ENCODE assay signal across 12 mouse cellular contexts in the genomic region with DNA sequence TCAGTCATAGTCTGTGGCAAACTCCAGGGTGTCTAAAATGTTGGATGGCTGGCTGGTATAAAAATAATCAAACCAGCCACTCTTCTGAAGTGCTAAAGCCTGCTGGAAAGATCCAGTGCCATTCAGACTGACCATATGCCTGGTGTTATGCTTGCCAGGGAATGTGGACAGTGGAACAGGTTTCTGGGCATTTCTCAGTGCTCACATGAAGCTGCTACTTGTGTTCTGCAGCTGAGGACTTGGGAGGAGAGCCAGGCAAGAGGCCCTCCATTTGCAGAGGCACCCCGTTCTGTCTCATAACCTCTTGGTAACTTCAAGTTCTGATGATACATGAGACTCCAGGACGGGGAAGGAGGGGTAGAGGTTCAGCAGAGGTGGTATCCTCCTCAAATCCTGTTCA.
DNase-seq lines count a peak whose midpoint lies in the region; ATAC-seq lines count a peak whose summit lies in the region.
"Had no signal": no experiment of that assay in that cellular context is flagged by ENCODE, and none has a peak within 500 bp of the region (broad histone marks: within the 10 kb centered on the region; RNA-seq: fewer than 3 reads in every experiment).

No protein-coding gene starts in this region.

- no peak overlapping the region for H3K4me2 ChIP-seq in forebrain, embryonic 14.5 days (ENCODE audit: low read length)
- no peak overlapping the region for H3K4me2 ChIP-seq in forebrain, embryonic 12.5 days

- no peak overlapping the region for H3K4me3 ChIP-seq in forebrain, embryonic 14.5 days (ENCODE audit: low read depth, low read length)
- H3K4me3 ChIP-seq in forebrain, embryonic 12.5 days (replicated peaks): no peak overlapping the region
- H3K4me3 ChIP-seq: limb, embryonic 10.5 days had no signal

- DNase-seq in forebrain, embryonic 14.5 days (ENCODE audit: low spot score): peak; percentile 22
- DNase-seq in left cerebral cortex, postnatal 14 days (ENCODE audit: low spot score in 2 of 2): peak; percentile 11 to 31
- no peak for DNase-seq in left cerebral cortex, adult 11 months (ENCODE audit: low spot score)
- peak; percentile 31 to 33 for DNase-seq in heart, adult 9 months (ENCODE audit: low spot score in 2 of 2)
- peak; percentile 10 for DNase-seq in right cerebral cortex, postnatal 4 days
- no peak for DNase-seq in urinary bladder, postnatal 14 days (ENCODE audit: low spot score)
- DNase-seq: kidney, postnatal 4 days; lung, adult 2 months; midbrain, embryonic 14.5 days had no signal

- 88% methylated on average over 2 of the region's 2 CpGs for WGBS in forebrain, embryonic 14.5 days
- 85% methylated on average over 2 of the region's 2 CpGs for WGBS in forebrain, embryonic 12.5 days

- no peak overlapping the region for H3K27ac ChIP-seq in forebrain, embryonic 14.5 days (ENCODE audit: low read depth, low read length)
- no peak overlapping the region for H3K27ac ChIP-seq in forebrain, embryonic 12.5 days
- H3K27ac ChIP-seq: limb, embryonic 10.5 days had no signal

- no peaks in the 10 kb centered on the region for H3K27me3 ChIP-seq in forebrain, embryonic 14.5 days (replicated peaks; ENCODE audit: control insufficient read depth, insufficient read depth, low read length)
- no peaks in the 10 kb centered on the region for H3K27me3 ChIP-seq in forebrain, embryonic 12.5 days

- no peak; the same call in 1 of the 2 replicates for ATAC-seq in forebrain, embryonic 14.5 days
- ATAC-seq in forebrain, embryonic 12.5 days (ENCODE audit: low FRiP score): no peak
- no peak for ATAC-seq in inflammation-experienced regulatory T-cells, adult 6 months

- no peaks in the 10 kb centered on the region for H3K9me3 ChIP-seq in forebrain, embryonic 14.5 days (replicated peaks; ENCODE audit: control insufficient read depth, low read length)
- H3K9me3 ChIP-seq in forebrain, embryonic 12.5 days: no peaks in the 10 kb centered on the region
- H3K9me3 ChIP-seq: limb, embryonic 10.5 days had no signal

- no peaks in the 10 kb centered on the region for H3K36me3 ChIP-seq in forebrain, embryonic 14.5 days (ENCODE audit: control insufficient read depth, insufficient read depth, low read length)
- no peaks in the 10 kb centered on the region for H3K36me3 ChIP-seq in forebrain, embryonic 12.5 days (replicated peaks)
- H3K36me3 ChIP-seq: limb, embryonic 10.5 days had no signal

- no peaks in the 10 kb centered on the region for H3K4me1 ChIP-seq in forebrain, embryonic 14.5 days (ENCODE audit: control insufficient read depth, insufficient read depth, low read length)
- no peaks in the 10 kb centered on the region for H3K4me1 ChIP-seq in forebrain, embryonic 12.5 days
- H3K4me1 ChIP-seq: limb, embryonic 10.5 days had no signal

- H3K9ac ChIP-seq in forebrain, embryonic 14.5 days (ENCODE audit: low read length): no peak overlapping the region
- no peak overlapping the region for H3K9ac ChIP-seq in forebrain, embryonic 12.5 days

- intact Hi-C loops in left cerebral cortex, postnatal 14 days (cut with DNase I): no loop called here

Comparison
In these comparisons a context has a peak if more than half of its experiments do, and no peak if none do; other contexts are left out.
1. DNase-seq: peak in forebrain, embryonic 14.5 days (single experiment), left cerebral cortex, postnatal 14 days (2 of 2), heart, adult 9 months (2 of 2) and right cerebral cortex, postnatal 4 days (single experiment); none in left cerebral cortex, adult 11 months (single experiment) and urinary bladder, postnatal 14 days (single experiment).